Mouse (Mus musculus) C2C12 (cell line): ENCODE measurements at regions not wholly inside any gene's neighbourhood (a gene's known extent, or its start where the extent isn't known, plus 50 kb on each side); places are given as distances from the start of the nearest gene placed in this dataset.

Source experiments
- H3K27me3 ChIP-seq: one replicate; pipeline ENCODE4 v1.6.1; 2011; ENCODE audit not compliant: control insufficient read depth, insufficient read depth, insufficient read length
- H3K36me3 ChIP-seq: one replicate; pipeline ENCODE4 v1.6.1; 2011; ENCODE audit not compliant: control insufficient read depth, insufficient read depth
- H3K4me3 ChIP-seq: one replicate; pipeline ENCODE4 v1.5.1; 2011; ENCODE audit warnings: mild to moderate bottlenecking, control low read depth; ENCODE audit not compliant: poor library complexity, insufficient read depth, severe bottlenecking
- H3K79me2 ChIP-seq: one replicate; pipeline ENCODE4 v1.6.1; 2011; ENCODE audit not compliant: control insufficient read depth, insufficient read depth
- H3K79me3 ChIP-seq: one replicate; pipeline ENCODE4 v1.6.1; 2011; ENCODE audit warnings: low read depth, control low read depth
- H3ac ChIP-seq: one replicate; pipeline ENCODE3; 2011; ENCODE audit warnings: low read depth; ENCODE audit not compliant: control insufficient read depth, insufficient read length
- CEBPB ChIP-seq: IDR thresholded peaks from one replicate; pipeline ENCODE4 v1.6.1; 2011; ENCODE audit warnings: low read depth, mild to moderate bottlenecking, control low read depth, moderate library complexity
- FOSL1 ChIP-seq: IDR thresholded peaks from one replicate; pipeline ENCODE4 v1.8.0; 2011; ENCODE audit warnings: mild to moderate bottlenecking, low read length; ENCODE audit not compliant: poor library complexity, insufficient read depth, severe bottlenecking
- MYOD1 ChIP-seq: IDR thresholded peaks from one replicate; pipeline ENCODE4 v1.6.1; 2011; ENCODE audit warnings: low read depth; ENCODE audit not compliant: control insufficient read depth, insufficient read length
- USF1 ChIP-seq: IDR thresholded peaks from one replicate; pipeline ENCODE4 v1.6.1; 2011; ENCODE audit warnings: low read depth, mild to moderate bottlenecking, control low read depth, moderate library complexity

DNA sequence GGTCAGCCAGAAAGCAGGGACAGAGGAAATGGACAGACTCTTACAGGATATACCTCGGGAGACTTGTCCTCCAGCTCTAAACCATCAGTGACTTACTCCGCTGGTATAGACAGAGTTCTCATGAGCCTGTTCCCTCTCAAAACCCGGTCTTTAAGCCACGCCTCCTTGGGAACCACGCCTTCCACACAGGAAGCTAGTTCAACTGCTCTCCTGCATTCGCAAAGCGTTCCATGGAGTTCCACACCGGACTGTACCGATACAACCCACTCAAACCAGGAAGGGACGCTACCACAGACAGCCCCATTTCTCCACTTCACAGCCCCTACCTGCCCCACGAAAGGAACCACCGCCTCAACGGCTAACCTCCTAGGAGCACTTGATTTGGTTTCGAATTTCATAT is 50.1 kb upstream of the Cplx2 start:
- no peak overlapping the region for H3ac ChIP-seq
- H3K79me3 ChIP-seq = no peaks in the 10 kb centered on the region
- no peak overlapping the region for H3K4me3 ChIP-seq
- H3K79me2 ChIP-seq = no peaks in the 10 kb centered on the region
- TF ChIP-seq MYOD1 (no peak), FOSL1 (no peak), CEBPB (no peak), USF1 (no peak)
- no peaks in the 10 kb centered on the region for H3K36me3 ChIP-seq
- H3K27me3 ChIP-seq = no peaks in the 10 kb centered on the region
